Mouse (Mus musculus): ENCODE data around the gene Txn2.
A peak's percentile ranks its signal among the peaks of the same experiment; 100 is the strongest.

Txn2 gene

DNA sequence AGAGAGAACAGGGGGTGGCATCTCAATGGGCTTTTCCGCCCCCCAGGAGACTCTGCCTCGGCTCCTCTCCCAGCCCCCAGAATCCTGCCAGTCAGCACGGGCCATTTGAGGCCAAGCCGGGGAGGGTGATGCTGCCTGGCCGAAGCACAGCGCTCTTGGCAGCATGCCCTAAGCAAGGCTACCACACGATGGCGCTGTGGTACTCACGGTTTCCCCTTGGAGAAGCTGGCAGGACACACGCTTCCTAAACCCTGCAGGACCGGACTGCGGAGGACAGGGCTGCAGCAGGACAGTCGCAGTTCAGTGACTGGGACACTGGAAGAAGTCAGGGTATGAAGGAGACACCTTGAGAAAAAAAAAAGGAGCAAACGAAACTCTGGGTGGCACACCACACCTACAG, 5.0 kb upstream of the Txn2 start:
- DNase-seq: peak; percentile 100

DNA sequence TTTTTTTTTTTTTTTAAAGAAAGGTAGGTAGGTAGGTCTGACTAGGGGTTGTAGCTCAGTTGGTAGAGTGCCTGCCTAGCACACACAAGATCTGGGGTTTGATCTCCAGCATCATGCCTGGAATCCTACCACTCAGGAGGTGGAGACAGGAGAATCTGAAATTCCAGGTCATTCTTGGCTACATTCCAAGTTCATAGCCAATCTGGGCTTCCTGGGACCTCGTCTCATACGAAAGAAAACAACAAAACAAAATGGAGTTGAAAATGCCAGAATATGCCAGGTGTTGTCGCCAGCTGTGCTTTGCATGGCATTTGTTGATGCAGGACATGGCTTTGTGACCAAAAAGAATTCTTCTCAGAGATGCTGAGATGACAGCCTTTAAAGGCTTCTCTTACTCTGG, 4.4 kb upstream of the Txn2 start:
- peak; percentile 70 for DNase-seq

DNA sequence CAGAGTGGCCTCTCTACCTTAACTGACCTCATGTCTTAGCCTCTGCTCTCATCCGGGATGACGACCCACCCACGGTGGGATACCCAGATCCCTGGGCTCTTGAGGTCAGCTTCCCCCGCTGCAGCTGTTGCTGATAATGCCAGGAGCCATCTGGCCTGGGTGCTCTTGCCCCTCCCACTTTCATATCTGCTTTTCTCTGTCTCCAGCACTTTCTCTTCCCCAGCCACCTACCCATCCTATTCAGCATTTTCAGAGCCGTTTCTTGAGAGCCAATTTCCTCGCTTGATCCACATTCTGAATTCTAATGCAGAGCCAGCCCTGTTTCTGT, 2.8 kb upstream of the Txn2 start:
- DNase-seq: no peak

DNA sequence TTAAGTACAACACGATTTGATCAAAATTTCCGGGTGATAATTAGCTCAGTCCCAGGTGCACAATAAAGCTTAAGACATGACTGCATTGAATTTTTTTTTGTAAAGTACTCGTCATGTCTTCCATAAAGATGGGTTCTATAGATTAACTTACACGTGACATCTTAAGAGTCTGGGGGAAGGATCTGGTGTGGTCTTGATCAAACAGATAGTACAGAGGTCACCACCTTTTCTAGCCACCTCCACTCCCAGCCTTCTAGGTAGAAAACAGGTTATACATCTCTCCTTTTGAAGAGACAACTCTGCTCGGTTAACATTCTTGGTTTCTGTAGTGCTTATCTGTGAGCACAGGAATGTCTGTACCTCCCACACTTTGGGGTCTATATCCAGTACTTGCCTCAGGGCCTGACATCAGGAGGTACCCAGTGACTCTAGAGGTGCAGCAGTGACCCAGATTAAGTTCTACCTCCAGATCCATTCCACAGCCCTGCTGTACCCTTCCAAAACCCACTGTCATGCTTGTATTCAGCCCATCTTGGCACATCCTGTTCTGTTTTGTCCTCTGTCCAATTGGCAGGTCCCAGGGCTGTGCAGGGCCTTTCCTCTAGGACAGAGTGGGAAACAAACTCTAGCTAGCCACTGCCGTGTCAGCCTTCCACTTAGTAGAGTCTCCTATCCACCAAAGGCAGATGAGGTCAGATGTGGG, 2.3 kb upstream of the Txn2 start:
- DNase-seq: no peak

DNA sequence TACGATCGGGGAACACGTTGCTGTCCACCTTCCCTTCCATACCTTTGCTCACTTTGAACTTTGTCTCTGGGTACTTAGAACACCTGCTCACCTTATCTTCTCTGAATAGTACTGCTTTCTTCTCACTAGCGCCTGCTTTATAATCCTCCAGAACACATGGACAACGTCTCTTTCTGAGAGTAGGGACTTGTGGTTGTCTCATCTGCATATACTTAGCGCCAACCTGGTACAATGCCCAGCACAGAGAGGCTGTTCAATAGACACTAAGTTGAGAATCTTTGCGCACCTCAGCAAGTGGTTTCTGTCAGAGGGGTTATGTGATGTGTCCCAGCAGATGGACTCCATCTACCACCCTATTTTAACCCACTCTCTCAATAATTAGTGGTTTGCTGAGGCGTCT, 998 bp upstream of the Txn2 start:
- no peak for DNase-seq

DNA sequence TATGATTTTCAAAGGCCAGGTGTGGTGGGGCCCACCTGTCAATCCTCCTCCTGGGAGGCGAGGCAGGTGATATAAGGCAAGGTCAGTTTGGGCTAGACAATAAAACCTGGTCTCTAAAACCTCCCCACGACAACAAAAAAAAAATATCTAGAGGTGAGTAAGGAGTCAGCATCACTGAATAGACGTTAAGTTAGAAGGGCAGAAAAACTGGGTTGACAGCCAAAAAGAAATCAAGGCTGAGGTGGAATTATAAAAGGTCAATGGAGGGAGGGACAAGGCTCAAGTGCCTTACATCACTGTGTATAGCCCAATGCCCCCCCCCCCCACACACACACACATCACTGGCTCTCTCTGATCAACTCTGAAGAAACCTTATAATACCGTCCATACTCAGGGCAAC, 715 bp downstream of the Txn2 start:
- peak; percentile 61 for DNase-seq

DNA sequence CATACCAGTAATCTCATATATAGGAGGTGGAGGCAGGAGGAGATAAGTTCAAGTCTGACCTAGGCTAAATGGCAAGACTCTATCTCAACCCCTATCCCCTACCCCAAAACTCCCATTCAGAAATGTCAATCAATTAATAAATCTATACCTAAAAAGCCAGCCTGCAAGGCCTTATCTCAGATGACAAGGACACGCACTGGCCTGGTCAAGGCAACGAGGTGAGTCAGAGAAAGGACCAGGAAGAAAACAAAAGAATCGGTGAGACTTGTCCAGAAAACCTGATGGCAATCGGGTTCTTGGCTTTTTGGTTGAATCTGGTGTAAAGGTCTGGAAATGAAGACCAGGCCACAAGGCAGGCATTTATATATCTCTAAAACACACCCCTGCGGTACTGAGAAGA, 1.9 kb downstream of the Txn2 start:
- DNase-seq: no peak

DNA sequence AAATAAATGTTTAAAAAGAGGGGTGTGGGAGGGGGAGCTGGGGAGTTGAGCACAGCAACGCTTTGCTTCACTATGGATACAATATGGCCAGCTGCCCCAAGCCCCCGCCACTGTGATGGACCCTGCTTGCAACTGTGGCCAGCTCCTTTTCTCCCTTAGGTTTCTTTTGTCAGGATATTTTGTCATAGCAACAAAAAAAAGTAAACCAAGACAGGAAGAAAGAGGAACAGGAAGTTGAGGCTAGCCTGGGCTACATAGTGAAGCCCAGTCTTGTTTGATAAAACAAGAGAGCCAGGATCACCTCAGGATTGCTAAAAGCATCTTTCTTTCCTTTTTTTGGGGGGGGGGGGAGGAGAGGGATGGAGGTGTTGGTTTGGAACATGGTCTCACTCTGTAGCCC, 3.6 kb downstream of the Txn2 start:
- no peak for DNase-seq

DNA sequence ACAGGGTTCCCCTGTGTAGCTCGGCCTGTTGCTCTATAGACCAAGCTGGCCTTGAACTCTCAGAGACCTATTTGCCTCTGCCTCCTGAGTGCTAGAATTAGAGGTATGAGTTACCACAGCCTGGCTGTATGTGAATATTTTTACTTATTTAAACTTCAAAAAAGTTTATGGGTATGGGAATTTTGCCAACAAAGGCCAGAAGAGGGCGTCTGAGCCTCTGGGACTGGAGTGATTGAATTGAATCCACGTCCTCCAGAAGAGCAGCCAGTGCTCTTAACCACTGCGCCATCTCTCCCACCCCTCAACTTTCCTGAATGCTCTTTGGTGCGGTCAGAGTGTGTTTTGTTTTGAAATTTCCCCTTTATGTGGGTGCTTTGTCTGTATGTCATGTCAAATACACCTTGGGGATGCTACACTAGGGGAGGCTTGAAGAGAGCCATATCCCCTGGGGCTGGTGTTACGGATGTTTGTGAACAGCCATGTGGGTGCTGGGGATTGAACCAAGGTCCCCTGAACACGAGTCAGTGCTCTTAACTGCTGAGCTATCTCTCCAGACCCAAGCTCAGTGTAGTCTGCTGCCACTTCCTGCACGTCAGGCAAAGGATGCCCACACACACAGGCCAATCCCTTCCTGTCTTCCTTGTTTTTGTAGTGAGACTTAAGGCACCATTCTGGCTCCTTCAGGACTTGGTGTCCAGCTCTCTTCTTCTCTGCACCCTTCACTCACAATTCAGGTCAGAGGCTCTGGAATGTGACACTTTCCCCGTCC, 5.4 kb downstream of the Txn2 start:
- DNase-seq: no peak

DNA sequence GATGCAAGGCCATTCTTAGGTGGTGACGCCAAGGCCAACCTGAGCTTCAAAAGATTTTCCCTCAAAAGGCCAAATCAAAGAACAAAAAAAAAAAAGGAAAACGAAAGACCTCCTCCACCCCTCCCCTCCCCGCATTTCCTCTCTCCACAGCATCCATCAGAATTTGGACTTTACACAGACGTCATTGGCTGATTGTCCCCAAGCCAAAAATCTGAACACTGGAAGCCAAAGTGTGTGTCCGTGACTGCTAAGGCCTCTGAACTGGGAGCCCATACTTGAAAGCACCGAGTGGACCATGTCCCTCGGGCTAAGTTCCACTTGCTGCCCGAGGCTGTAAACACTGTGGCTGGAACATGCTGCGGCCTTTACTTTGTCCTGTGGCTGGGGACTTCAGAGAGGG, 6.1 kb downstream of the Txn2 start:
- DNase-seq: no peak

DNA sequence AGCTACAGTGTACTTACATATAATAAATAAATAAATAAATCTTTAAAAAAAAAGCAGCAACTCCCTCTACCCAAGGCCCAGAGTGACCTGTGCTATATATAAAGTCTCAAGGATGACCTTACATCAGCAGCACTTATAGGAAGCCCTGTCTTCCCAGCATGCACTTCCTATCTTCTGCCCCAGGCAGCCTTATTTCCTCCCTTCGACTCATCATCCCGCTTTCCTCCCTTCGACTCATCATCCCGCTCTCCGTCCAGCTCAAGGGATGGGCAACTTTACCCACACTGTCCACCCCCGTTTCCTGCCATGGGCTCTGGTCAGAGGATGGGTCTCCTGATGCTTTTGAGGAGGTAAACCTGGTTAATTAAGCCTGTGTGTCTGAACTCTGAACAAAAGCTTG, 7.2 kb downstream of the Txn2 start:
- no peak for DNase-seq

DNA sequence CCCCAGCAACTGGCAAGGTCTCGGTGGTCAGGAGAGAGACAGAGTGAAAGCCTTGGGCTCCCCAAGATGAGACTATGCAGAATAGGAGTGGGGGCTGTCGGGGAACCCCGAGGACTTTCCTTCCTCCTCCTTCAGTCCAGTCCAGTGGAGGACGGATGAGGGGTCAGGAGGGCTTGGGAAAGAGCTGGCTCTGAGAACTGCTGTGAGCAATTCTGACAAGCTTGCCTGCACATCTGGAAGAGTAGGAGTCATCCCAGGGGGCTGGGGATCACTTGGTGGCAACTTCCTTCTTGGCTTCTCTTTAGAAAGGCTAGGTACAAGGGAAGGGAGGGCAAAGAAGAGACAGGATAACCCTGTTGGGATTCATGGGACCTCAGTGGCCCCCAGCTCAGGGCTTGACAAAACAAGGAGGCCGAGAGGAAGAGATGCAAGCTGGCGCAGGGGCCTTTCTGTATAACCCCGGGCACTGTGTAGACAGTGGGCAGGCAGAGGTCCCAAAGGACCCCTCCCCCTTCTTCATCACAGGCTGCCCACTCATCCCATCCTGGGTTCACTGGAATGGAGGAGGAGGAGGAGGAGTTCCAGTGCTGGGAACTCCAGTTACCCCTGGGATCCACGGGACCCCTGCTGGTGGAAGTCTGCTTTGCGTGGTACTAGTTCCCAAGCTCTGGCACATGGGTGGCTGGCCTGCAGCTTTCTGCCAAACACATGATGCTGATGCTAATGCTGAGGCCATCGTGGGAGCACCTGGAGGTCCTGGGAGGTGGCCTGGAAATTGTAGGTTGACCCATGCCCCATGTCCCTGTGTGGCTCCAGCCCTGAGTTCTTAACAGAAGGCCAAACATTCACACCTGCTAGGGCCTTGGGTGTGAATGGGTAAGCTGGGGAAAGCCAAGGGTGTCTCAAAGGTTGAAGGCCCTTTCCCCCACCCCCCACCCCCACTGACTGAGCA, 8.0 kb downstream of the Txn2 start:
- no peak for DNase-seq

DNA sequence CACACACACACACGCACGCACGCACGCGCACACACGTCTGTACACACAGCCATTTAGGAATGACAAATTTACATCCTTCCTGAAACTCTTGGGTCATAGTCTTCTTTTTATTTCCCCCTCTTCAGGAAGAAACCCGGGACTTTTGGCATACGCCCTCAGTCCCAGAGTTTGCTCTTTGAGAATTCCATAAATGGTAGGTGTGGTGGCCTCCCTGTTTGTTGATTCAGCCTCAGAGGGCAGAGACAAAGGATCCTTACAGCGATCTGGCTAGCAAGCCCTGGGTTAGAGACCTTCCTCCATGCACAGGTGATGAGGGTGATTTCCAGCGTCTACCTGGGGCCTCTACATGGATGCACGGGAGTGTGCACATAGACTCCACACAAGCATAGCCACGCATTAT, 9.4 kb downstream of the Txn2 start:
- DNase-seq: no peak

DNA sequence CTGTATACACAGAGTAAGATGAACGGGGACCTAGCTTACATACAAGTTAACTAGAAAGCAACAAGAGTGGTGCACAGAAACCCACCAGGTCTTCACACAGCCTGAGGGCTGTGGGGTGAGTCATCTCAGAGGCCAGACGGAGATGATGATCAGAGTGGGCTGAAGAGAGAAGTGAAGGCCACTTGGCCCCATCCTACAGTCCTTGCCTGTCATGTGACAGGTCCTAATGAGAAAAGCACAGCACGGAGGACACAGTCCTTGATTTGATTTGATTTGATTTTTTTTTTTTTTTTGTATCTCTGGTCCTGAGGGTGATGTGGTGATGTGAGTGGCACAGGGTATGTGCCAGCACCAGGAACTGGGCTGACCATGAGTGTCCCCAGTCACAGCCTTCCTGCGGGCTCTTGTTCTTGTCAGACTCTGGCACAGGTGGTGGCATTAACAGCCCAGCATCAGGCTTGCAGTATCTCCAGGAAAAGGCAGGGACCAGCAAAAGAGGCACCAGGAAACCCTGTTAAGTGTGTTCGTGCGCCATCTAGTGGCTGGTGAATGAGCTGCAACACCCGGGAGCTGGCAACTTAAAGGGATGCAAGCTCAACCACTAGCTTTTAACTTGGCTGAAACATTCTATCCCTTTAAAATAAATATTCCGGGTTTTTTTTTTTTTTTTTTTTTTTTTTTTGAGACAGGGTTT, 11.8 kb downstream of the Txn2 start:
- DNase-seq: peak; percentile 96

DNA sequence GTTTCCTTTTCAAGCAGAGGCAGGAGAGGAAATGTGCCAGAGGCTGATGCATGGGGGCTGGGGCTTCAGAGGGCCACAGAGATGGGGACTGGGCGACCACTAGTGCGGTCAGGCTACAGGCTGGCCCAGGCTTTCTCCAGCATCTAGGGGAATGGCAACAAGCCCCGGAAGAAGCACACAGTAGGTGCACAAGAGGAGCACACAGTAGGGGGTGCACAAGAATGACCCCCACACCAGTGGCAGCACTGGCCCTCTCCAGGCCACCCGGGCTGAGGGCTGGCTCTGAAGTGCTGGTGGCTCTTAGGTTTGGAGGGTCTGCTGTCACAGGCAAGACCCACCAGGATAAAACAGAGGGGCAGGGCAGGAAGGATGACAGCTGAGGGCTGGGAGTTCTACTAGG, 13.5 kb downstream of the Txn2 start:
- DNase-seq: no peak

DNA sequence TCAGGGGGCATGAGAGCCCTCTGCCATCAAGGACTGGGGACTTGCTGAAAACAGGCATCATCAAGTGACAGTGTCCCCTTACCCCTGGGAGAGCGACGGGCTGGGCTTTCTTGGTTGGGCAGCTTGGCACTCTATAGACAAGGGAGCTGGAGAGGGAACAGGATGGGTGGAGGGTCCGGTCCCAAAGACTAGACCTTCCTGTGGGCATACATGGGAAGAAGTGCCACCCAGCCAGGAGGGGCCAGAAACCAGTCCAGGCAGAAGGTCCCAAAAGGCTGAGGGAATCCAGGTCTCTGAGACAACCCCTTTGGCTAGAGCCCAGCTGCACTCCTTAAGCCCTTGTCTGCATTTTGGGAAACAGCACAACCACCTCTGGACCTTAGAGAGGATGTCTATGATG, 14.3 kb downstream of the Txn2 start:
- DNase-seq: no peak

DNA sequence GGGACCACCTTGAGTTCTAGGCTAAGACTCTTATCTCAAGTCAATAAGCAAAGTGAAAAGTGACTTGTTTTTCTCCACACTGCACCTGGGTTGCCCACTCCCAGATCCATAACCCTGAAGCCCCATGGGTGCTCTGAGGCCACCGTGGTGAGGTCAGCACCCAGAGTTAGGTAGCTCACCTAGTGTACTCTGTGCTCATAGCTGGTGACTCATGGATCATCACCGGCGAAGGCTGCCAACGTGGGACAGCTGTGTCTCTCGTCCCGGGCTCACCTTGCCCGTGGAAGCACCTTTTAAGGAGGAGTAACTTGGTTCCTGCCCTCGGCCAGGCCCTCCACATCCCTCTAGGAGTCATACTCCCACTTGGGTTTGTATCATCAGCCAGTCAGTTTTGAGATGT, 15.8 kb downstream of the Txn2 start:
- no peak for DNase-seq

DNA sequence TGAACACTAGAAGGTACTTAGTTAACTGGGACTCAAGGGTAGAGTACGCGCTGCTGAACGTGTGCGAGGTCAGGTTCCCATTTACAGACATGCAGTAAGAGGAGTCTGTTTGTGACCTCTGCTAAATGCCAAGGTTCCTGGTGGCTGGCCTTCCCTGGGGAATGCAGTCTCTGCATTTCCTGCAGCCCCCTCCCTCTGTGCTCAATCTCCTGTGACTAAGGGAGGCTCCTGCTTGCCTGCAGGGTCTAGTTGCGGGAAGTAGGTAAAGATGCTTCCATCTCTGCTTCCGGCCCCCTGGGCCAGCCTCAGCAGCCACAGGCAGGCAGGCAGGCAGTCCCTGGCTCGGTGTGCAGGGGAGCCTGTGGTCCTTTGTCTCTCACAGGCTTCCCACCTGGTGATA, 16.2 kb downstream of the Txn2 start:
- DNase-seq: no peak

DNA sequence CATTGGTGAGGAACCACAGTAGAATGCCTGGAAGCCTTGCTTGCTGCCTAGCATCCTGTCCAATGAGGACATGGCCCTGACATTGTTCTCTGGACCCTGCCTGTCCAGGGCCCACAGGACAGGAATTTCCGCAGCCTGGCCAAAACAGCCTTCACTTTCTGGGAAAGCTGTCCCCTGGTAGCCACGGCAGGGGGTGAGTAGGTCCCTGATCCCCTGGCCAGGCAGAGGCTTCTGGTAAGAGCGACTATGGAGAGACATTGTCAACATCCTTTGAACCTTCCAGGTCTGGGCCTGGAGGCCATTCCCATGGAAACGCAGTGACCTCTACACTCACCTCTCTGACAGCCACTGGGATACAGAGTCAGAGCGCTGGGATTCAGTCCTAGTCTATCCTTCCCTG, 16.8 kb downstream of the Txn2 start:
- no peak for DNase-seq

DNA sequence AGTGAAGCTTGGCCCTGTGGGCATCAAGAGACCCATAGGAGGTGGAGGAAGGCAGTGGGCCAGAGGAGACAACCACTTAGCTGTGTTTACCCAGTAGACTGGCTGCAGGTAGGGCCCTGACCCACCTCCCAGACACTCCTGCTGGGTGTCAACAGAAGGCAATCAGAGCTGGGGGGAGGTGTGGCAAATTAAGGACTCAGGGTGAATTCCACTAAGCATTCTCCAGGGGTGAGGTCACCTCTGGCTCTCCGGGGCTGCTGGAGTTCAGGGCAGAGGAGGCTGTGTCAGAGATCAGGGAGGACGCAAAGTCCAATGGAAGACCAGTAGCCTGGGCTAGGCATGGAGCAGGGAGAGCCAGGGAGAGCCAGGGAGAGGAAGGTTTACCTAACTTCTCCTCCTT, 17.7 kb downstream of the Txn2 start:
- no peak for DNase-seq

DNA sequence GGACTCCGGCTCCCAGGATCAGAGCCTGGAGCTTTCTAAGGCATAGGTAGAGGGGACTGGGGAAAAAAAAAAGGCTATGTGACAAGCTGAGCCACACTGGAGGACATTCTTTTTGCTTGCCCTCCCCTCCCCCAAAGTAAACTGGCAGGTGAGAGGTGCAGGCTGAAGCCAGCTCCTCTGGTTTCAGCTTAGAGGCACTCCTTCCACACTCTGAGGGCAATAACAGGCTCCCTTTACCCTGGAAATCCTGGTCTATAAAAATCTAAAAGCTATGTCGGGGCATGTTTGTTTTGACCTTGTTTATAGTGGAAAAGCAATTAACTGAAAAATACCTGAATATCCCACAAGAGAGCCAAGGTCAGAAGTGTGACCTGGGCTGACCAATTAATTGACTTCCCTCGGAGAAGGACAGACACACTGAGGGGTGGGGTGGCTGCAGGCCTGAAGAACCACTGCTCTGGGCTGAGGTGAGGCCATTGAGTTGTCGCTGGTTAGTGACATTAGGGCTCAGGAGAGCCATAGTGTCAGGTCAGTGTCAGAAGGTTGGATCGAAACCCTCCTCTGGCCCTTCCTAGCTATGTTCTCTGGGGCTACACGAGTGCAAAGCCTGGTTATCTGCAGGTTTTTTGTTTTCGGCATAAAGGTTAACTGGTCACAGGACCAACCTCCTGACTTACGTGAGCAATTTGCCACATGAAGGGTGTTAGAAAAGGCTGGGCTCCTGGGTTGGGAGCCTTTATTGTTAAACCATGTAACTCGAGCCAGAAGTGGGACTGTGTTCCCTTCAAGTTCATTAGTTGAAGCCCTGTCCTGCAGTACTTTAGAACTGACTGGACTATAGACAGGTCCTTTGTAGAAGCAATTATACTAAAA, 20.9 kb downstream of the Txn2 start:
- no peak for DNase-seq

DNA sequence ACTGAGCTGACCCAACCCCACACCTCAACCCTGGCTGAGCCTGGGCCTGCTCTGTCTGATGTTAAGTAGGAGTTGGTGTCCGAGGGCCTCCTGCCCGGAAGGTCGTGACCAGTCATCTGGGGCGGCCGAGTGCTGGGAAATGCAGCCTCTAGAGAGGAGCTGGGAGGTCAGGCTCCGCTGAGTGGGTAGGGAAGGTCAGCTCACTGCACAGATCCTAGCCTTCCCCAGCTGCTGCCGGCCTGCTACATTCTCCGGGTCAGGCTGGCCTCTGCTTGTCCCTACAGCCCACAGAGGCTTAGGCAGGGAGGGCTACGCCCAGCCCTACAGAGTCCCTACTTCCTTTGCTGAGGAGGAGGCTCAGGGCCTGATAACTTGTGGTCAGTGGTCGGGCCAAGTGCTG, 22.3 kb downstream of the Txn2 start:
- DNase-seq: no peak

All from cerebellum, adult 9-10 months (tissue).